Mouse (Mus musculus): ENCODE data around the gene Ccdc163.

Ccdc163 gene

GRCm38 (mm10) chr4:116703804-116704203 lies 4.5 kb upstream of the Ccdc163 start:
- peak; percentile 83 for DNase-seq (ENCODE audit: low read depth)

- peak; percentile 43 for DNase-seq (ENCODE audit: low read depth)
These were observed 643 bp upstream of the Ccdc163 start for GRCm38 (mm10) chr4:116707666-116708065.

- DNase-seq (ENCODE audit: low read depth), result no peak
These were observed 582 bp downstream of the Ccdc163 start for GRCm38 (mm10) chr4:116708791-116709390.

GRCm38 (mm10) chr4:116710154-116710553 lies 1.8 kb downstream of the Ccdc163 start:
- DNase-seq (ENCODE audit: low read depth), result no peak

- no peak for DNase-seq (ENCODE audit: low read depth)
These were observed 4.2 kb downstream of the Ccdc163 start for GRCm38 (mm10) chr4:116712536-116712935.

- DNase-seq (ENCODE audit: low read depth), result peak; percentile 88
These were observed 11.1 kb downstream of the Ccdc163 start for GRCm38 (mm10) chr4:116719396-116719795.

- peak; percentile 100 for DNase-seq (ENCODE audit: low read depth)
These were observed 12.2 kb downstream of the Ccdc163 start, which contains the start of gene Tesk2 for GRCm38 (mm10) chr4:116720343-116721097. Gene Tesk2 (plus strand): TSS chr4:116720948.

- no peak for DNase-seq (ENCODE audit: low read depth)
These were observed 12.9 kb downstream of the Ccdc163 start for GRCm38 (mm10) chr4:116721098-116721628.

- DNase-seq (ENCODE audit: low read depth), result no peak
These were observed 13.9 kb downstream of the Ccdc163 start for GRCm38 (mm10) chr4:116722230-116722629.

GRCm38 (mm10) chr4:116725444-116725843 lies 17.1 kb downstream of the Ccdc163 start:
- no peak for DNase-seq (ENCODE audit: low read depth)

- no peak for DNase-seq (ENCODE audit: low read depth)
These were observed 19.1 kb downstream of the Ccdc163 start for GRCm38 (mm10) chr4:116727401-116727800.

GRCm38 (mm10) chr4:116729532-116729931 lies 21.2 kb downstream of the Ccdc163 start:
- DNase-seq (ENCODE audit: low read depth), result no peak

GRCm38 (mm10) chr4:116731077-116731476 lies 22.8 kb downstream of the Ccdc163 start:
- DNase-seq (ENCODE audit: low read depth), result no peak

GRCm38 (mm10) chr4:116732355-116732754 lies 24.0 kb downstream of the Ccdc163 start:
- no peak for DNase-seq (ENCODE audit: low read depth)

GRCm38 (mm10) chr4:116734996-116735395 lies 26.7 kb downstream of the Ccdc163 start:
- no peak for DNase-seq (ENCODE audit: low read depth)

GRCm38 (mm10) chr4:116738972-116739751 lies 30.9 kb downstream of the Ccdc163 start:
- DNase-seq (ENCODE audit: low read depth), result no peak

GRCm38 (mm10) chr4:116749750-116750149 lies 41.4 kb downstream of the Ccdc163 start:
- no peak for DNase-seq (ENCODE audit: low read depth)

- no peak for DNase-seq (ENCODE audit: low read depth)
These were observed 53.6 kb downstream of the Ccdc163 start for GRCm38 (mm10) chr4:116761914-116762313.

GRCm38 (mm10) chr4:116764001-116764400 lies 55.7 kb downstream of the Ccdc163 start:
- no peak for DNase-seq (ENCODE audit: low read depth)

GRCm38 (mm10) chr4:116768510-116768909 lies 60.2 kb downstream of the Ccdc163 start:
- no peak for DNase-seq (ENCODE audit: low read depth)

- DNase-seq (ENCODE audit: low read depth), result peak; percentile 48
These were observed 60.8 kb downstream of the Ccdc163 start for GRCm38 (mm10) chr4:116769060-116769459.

GRCm38 (mm10) chr4:116776391-116776790 lies 68.1 kb downstream of the Ccdc163 start:
- peak; percentile 42 for DNase-seq (ENCODE audit: low read depth)

Data from 416B (cell line).